Mouse (Mus musculus) CD4-positive, CD25-positive, alpha-beta regulatory T cell, adult 4 months (primary cell): ENCODE measurements around the gene Chst5. TPM values are rescaled to one million over a fixed set of nuclear protein-coding genes. Genes with fewer than 3 reads are reported as not detected.
A peak's percentile ranks its signal among the peaks of the same experiment; 100 is the strongest.

Experiments
- ATAC-seq: one replicate; pipeline ENCODE4 v1.8.0; 2017
- polyA plus RNA-seq, 2 experiments: library from polyadenylated mRNA; unstranded; fragments of 100-300 nt; shearing (Covaris generic); gene quantifications; one replicate each; pipeline ENCODE4 v1.2.1; 2017

The Chst5 gene
- polyA plus RNA-seq, 2 experiments from 2014 or later = not detected

DNA sequence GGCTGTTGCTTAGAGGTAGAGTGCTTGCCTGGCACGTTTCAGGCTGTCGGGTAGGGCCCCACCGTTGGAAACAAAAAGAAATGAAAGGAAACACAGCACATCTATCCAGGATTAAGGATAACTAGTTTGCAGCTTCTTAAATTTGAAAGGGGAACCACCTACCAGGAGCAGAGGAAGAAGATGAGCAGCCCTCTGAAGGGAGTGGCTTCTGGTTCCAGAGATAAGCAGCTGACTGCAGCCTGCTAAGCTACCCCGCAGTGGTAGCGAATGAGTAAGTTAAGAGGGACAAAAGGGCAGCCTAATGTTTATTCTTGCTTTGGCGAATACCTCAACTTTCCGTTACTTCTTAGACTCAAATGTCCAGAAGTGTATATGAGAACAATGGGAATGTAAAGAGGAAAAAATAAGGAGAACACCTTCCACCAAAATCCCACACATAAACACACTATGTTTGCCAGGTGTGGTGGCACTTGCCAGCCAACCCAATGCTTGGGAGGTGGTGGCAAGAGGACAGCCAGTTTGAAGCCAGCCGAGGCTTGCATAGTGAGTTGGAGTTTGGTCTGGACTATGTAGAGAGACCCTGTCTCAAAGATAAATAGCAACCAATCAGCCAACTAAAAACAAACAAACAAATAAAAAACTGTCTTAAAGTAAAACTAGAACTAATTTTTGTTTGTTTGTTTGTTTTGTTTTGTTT is 19.5 kb upstream of the Chst5 start:
- no peak for ATAC-seq

DNA sequence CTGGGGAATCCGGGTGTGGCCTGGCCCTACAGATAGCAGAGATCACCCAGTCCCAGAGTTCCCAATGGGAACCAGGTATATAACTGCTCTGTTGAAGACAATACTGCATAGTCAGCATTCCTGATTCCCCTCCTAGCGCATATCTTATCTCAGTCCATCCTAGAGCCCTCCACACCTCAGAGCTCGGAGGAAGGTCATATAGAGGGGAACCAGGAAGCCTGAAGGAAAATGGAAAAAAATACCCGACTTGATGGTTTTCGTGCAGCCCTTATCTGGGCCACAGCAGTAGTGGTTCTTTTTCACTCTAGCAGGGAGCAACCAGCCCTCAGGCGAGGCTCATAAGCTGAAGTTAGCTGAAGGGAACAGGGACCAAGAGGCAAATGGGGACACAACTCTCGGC is 14.7 kb upstream of the Chst5 start:
- no peak for ATAC-seq

DNA sequence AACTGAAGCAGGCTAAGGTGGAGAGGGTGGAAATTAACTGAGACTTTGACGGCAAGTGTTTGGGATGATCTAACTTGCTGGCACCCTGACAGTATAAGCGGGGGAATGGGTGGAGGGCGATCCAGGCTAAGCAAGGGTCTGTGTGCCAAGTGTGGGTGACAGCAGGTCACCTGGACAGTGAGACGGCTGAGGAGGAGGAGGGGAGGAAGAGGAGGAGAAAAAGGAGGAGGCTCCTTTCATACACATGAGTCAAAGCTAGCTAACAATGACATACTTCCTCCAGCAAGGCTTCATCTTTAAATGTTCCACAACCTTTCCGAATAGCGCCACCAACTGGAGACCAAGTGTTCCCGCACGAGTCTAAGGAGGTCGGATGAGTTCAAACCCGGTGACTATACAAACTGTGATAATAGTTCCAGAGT is 13.1 kb upstream of the Chst5 start:
- peak; percentile 81 for ATAC-seq

DNA sequence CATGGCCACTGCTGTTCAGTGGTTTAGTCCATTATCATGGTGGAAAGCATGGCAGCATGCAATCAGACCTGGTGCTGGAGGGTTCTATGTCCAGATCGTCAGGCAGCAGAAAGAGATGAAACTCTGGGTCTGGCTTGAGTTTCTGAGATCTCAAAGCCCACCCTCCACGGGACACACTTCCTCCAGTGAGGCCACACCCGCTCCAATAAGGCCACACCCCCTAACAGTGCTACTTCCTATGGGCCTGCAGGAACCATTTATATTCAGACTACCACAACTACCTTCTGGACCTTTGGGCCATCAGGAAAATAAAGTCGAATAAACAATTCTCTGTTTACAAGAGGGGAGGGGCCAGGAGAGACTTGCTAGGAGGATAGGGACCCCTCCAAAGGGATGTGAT is 10.7 kb upstream of the Chst5 start:
- ATAC-seq = no peak

DNA sequence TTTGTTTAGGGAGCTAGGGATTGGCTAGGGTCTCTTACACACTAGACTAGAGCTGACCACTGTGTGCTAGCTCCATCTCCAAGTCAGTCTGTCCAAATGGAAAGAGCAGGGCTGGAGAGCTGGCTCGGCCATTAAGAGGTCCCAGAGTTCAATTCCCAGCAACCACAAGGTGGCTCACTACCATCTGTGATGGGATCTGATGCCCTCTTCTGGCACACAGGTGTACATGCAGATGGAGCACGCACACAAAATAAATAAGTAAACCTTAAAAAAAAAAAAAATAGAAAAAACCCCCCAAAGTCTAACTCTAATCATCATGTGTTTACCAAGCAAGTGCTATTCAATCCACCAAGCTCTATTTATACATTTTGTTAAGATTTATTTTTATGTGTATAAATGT is 9.4 kb upstream of the Chst5 start:
- ATAC-seq = no peak

DNA sequence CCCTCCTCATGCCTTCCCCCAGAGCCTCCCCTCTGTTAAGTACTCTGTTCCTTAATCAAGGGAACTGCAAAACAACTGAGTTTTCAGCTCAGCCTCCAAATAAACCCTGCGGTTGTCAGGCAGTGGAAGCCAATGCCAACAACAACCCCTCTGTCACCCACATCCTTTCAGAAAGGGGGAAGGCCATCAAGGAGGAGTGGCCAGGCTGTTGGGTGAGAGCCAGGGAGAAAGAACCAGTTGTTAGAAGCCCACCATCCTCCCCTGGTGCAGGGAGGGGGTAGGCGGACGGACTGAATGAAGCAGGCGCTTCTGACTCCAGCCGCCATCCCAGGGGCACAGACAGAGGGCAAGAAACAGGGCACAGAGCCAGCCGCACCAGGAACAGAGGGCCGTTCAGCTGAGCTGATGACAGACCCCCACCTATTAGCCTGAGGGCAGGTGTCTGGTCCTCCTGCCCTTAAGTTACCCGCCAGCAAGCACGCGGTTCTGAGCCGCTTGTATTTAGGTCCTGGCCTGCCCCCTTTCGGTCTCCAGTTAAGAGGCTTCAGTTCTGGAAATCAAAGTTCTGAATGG is 2.7 kb upstream of the Chst5 start:
- no peak for ATAC-seq

DNA sequence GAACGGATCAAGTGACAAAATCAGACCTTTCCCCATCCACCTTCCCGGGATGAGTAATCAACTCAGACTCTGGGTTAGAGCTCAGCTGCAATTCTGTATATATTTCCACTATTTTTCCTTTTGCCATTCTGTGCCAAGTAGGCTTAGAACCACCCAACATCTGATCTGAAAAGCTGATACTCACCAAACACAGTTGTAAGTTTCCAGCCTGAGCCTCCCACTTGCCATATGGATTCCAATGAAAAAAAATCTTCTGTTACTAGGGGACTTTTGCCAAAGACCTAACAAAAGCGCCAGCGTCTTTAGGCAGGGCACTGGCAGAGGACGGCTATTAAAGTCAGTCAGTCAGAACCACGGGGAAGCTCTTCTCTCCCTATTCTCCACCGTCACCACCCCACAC is 1.3 kb upstream of the Chst5 start:
- ATAC-seq = no peak

DNA sequence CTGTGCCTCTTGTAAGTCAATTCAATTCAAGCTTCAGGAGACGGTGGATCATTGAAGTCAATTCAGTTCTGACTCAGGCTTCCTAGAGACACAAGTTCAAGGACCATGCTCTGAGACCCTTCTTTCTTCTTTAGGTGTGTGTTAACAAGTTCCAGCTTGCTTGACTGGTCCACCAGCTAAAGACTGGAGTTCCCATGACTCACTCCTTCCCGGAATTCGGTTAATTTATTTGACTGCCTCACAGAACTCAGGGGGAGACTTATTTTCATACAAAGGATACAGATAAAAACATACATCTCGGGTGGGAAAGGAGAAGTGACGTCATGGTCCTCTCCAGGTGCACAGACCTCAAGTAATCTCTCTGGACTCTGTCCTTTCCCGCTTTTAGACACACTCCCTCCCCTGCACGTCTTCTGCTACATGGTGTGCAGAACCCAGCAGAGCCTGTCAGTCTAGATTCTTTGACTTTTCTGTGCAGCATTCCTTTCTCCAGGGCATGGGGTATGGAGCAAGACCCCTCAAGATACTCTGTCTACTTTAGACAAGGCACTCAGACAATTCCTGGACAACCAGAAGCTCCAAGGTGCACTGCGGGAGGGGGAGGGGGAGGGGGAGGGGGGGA is 4.6 kb downstream of the Chst5 start:
- ATAC-seq = no peak

DNA sequence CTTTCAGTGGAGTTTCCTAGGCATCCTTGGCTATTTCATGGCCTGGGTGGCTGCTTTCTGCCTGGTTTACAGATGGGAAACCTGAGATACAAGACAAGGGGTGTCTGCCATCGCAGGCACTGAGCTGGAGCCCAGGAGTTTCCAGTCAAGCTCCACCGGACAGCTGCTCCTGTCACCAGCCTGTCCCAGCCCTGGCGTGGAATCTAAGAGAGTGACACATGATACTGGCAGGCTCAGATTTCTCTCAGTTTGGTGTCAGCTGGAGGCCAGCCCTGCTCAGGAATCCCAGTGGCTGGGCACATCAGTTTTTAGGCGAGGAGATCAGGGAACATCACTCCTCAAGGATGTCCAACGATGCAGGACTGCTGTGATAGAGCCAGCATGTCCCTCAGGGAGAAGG is 8.2 kb downstream of the Chst5 start:
- no peak for ATAC-seq

DNA sequence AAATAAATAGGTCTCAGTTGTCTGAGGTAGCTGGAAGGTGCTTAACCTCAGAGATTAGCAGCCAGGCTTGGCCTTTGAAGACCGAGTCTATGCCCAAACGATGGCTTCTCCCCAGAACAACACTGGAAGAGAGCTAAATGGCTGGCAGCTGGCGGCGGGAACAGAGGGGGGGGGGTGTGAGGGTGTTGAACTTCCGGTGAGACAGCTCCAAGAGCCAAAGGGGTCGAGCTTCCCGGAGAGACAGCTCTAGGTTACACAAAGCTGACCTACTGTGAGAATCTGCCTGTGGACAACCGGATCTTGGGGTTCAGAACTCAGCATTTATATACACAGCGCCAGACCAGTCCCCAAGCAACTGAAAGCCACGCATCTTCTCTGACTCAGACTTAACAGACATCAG is 11.7 kb downstream of the Chst5 start:
- no peak for ATAC-seq

DNA sequence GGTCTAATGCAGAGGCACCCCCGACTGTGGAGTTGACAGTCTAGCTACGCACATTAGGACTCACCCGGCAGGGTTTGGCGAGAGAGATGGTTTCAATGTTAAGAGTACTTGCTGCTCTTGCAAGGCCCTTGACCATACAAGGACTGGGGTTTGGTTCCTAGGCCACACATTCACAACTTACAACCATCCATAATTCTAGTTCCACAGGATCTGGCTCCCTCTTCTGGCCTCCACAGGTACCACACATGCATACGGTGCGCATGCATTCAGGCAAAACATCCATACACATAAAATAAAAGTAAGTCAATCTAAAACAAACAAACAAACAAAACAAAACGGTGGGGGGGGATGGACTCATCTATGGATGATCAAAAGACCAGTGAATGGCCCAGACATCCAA is 15.3 kb downstream of the Chst5 start:
- no peak for ATAC-seq

DNA sequence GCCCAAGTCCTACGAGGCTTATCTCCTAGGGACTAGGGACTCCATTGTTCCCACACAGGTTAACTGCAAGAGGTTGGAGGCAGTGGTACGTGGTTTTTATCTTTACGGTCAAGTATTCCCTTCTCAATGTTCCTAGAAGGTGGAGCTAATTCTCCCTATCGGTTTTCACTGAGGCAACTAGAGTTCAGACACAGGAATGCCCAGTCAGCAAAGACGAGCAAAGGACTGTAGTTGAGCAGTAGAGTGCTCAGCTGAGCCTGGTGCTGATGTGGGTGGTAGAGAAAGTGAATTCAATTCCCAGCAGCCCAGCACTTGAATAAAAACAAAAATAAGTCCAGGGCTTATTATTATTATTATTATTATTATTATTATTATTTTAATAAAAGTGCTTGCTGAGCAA is 17.6 kb downstream of the Chst5 start:
- ATAC-seq = no peak

DNA sequence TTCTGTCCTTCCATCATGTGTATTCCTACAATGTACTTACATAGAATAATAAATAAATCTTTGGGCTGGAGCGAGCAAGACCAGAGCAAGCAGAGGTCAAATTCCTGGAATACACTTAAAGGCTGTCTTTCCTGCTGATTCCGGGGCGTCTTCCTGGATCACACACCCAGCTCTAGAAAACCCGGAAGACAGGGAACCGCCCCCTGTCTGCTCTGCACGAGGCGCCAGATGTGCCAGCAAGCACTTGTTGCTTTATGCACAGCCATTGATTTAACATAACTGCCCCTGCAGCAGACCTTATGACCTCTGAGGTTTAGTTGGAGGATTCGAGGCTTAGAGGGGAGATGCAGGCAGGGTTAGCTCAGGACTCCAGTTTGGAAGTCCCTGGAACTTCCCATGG is 18.3 kb downstream of the Chst5 start:
- ATAC-seq = no peak

DNA sequence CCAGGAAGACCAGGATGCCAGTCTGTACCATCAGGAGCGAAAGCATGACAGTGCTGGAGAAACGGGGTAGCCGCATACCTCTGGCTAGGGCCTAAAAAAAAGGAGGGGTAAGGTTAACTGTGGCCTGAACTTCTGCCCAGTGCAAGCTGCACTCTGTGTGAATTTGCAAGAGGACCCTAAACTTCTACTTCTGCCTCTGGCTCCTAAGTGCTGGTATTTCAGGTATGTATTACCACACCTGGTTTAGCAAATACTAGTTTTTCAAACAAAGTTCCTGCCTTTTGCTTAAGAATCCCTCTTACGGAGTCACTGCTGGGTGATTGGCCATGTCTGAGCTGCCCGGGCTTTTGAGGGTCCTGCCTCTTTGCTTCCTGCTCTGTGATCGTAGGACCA is 19.3 kb downstream of the Chst5 start:
- no peak for ATAC-seq

DNA sequence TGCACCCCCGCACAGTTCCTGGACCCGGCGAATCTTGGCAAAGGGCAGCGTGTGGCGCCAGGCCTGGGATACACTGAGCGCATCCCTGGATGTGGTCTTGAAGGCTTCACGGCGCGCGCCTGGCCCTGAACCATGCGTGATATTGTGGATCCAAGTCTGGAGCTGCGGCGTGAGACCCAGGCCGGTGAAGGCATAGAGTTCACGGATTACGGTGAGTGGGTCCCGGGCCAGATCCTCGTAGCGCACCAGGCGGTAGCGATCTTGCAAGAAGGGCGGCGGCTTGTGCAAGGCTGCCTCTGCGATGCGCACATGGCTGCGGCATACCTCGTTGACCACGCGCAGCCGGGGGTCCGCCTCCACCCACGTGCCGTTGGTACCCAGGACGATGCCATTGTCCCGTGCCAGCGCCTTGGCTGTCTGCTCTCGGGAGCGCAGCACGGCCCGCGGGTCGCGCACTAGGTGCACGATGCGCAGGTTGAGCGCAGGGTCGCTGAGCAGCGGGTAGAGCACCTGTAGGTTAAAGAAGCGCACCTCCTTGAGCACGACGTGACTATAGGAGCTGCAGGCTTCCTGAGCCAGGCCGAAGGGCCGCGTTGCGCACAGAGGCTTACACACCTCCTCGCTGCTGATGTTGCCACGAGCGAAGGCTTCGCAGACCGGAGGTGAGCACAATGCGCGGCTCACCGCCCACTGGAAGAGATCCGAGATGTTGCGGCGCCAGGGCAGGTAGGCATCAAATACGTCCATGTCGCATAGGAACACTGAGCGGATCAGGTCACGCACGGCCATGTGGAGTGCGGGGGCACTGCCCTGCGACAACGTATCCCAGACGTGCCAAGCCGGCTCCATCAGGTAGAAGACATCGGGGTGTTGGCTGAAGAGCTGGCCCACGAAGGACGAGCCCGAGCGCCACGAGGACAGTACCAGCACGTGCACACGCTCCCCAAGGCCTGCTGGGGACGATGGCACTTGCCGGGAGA is 20.0 kb downstream of the Chst5 start:
- no peak for ATAC-seq

DNA sequence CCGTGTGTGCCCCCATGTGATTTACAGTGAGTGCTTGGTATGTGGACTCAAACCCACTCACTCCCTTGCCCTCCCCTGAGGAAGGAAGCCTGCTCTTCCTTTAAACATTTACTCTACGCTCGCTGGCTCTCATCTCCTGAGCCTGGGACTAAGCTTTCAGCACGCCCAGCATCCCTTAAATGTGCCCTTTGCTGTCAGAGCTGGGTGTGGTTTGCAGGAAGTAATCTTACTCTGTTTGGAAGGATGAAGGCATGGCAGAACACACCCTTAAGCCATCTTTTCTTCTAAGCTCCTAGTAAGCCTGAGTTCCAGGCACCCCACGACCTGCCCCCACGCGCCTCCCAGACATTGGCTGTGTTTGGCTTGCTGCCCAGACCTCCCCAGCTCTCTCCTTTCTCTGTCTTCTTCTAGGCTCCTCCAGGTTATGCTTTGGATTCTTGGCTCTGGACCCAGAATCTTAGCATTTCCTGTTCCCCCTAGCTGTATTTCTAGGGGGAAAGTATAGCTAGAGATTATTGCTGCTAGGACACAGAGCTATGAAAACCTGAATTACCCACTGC is 22.1 kb downstream of the Chst5 start:
- ATAC-seq = no peak

DNA sequence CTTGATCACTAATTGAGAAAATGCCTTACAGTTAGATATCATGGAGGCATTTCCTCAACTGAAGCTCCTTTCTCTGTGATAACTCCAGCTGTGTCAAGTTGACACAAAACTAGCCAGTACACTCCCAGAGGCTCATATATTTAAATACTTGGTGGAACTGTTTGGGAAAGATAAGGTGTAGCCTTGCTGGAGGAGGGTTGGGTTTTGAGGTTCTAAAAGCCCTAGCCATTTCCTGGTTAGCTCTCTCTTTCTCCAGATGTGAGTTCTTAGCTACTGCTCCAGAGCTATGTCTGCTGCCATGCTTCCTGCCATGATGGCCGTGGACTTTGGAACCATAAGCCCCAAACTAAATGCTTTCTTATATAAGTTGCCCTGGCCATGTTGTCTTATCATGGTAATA is 22.8 kb downstream of the Chst5 start:
- no peak for ATAC-seq

DNA sequence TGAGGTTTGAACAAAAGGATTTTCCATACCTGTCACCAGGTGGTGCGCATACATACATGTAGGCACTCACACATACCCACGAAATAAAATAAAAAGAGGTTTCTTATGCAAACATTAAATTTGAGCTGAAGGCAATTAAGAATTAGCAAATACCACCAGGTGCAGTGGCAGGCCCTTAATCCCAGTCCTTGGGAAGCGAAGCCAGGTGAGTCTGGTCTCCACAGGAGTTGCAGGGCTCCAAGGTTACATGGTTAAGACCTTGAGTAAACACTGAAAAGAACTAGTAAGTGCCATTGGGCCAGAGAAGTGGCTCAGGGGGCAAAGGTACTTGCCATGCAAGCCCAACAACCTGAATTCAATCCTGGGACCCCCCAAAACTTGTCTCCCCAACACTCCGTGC is 26.6 kb downstream of the Chst5 start:
- ATAC-seq = no peak

DNA sequence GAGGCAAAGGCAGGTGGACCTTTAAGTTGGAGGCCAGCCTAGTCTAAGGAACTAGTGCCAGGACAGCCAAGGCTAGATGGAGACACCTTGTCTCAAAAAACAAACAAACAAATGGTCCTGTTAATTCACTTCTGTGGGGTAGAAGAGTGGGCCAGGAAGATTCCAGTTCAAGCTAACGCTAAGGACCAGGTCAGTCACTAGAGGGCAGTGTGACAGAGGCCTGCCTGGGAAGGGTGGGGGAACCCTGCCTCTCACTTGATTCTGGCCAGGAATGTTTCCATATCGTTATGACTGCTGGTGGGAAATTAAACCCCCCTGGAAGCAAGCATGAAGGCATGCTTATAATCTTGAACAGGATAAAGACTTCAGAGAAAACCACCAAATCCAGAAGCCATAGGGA is 28.7 kb downstream of the Chst5 start:
- peak; percentile 50 for ATAC-seq

DNA sequence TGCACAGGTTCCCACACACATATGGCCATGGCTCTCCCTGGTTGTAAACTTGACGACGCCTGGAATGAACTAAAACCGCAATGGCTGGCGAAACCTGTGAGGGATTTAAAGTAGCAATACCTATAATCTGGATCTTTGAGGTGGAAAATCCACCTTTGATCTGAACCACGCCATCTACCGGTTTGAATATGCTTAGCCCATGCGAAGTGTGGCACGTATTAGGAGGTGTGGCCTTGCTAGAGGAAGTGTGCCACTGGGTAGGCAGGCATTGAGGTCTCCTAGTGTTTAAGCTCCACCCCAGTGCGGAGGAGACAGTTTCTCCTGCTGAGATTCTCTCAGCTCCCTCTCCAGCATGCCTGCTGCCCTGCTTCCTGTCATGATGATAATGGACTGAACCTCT is 32.5 kb downstream of the Chst5 start:
- no peak for ATAC-seq

DNA sequence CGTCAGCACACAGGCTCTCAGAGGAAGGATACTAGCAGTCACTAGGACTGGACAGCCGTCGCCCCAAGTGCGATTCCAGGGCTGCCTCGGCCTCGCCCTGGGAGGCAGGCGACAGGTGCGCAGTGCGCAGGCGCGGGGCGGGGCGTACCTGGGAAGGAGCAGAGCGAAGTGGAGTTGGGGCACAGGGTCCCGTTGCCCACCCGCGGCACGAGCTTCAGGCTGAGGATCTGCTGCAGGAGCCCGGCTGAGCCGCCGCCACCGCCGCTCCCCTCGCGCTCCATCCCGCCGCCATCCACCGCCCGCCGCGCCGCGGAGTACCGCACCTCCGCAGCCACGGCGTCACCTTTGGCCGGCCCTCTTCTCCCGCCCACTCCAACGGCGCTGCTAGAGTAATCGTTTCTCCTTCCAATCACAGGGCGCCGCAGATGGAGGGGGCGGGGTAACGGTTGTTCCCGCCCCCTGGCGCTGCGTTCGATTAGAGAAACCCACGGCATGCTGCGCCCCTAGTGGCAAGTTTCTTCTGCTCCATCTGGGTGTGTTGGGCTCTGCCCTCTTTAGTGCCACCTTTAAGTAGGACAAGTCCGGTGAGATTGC is 33.8 kb downstream of the Chst5 start, which contains the start of gene Tmem170:
Tmem170 (minus strand) TSS at position 396 of the 594 bp plus-strand sequence.
- peak; percentile 97 for ATAC-seq

DNA sequence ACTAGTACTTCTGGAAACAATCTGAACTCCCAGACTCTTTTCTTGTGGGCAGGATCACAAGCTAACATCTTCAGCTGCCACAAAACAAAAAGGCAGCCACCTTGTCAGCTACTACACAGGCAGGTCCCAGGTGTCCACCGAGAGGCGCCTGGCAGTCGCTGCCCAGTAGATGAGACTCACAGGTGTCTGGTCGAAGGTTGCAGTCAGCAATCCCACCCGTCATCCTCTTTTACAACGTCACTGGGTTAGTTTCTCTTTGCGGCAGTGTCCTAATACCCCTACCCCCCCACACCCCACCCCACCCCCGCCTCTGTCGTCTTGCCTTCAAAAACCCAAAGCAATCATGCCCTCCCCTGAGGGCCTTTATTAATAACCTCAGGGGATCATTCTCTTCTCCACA is 34.5 kb downstream of the Chst5 start:
- peak; percentile 17 for ATAC-seq
